Mouse (Mus musculus) telencephalon, adult 2 months (tissue): ENCODE data around the gene Reep3.
"Not testable (repeated sequence)": the region's sequence is repeated elsewhere in the genome, so short reads cannot be mapped to it uniquely, and the experiment has no call there.

Experiments
- DNase-seq: peaks from one replicate; pipeline ENCODE4 v3.0.0-alpha.2; 2011; ENCODE audit warnings: low read depth, low spot score

The Reep3 gene

GRCm38 (mm10) chr10:67096621-67097436 lies at the start of gene Reep3:
Reep3 (minus strand) TSS chr10:67096945.
- no peak for DNase-seq

GRCm38 (mm10) chr10:67145623-67146022 lies 48.9 kb upstream of the Reep3 start:
- no peak for DNase-seq

GRCm38 (mm10) chr10:67144269-67144668 lies 47.5 kb upstream of the Reep3 start:
- no peak for DNase-seq

- no peak for DNase-seq
Measured at GRCm38 (mm10) chr10:67143661-67144060, 46.9 kb upstream of the Reep3 start.

GRCm38 (mm10) chr10:67137437-67137836 lies 40.7 kb upstream of the Reep3 start:
- no peak for DNase-seq

- no peak for DNase-seq
Measured at GRCm38 (mm10) chr10:67134322-67134721, 37.6 kb upstream of the Reep3 start.

GRCm38 (mm10) chr10:67131709-67132108 lies 35.0 kb upstream of the Reep3 start:
- no peak for DNase-seq

GRCm38 (mm10) chr10:67129531-67129930 lies 32.8 kb upstream of the Reep3 start:
- no peak for DNase-seq

- DNase-seq, result no peak
Measured at GRCm38 (mm10) chr10:67126859-67127758, 30.4 kb upstream of the Reep3 start.

- DNase-seq, result peak; percentile 83
Measured at GRCm38 (mm10) chr10:67126061-67126858, 29.5 kb upstream of the Reep3 start.

GRCm38 (mm10) chr10:67124156-67124555 lies 27.4 kb upstream of the Reep3 start:
- peak; percentile 78 for DNase-seq

- no peak for DNase-seq
Measured at GRCm38 (mm10) chr10:67123756-67124155, 27.0 kb upstream of the Reep3 start.

GRCm38 (mm10) chr10:67120640-67121039 lies 23.9 kb upstream of the Reep3 start:
- no peak for DNase-seq

- no peak for DNase-seq
Measured at GRCm38 (mm10) chr10:67120180-67120579, 23.4 kb upstream of the Reep3 start.

GRCm38 (mm10) chr10:67119291-67119690 lies 22.5 kb upstream of the Reep3 start:
- no peak for DNase-seq

GRCm38 (mm10) chr10:67116251-67116650 lies 19.5 kb upstream of the Reep3 start:
- DNase-seq, result no peak

- DNase-seq, result no peak
Measured at GRCm38 (mm10) chr10:67115666-67116091, 18.9 kb upstream of the Reep3 start.

GRCm38 (mm10) chr10:67115115-67115514 lies 18.4 kb upstream of the Reep3 start:
- peak; percentile 65 for DNase-seq

- no peak for DNase-seq
Measured at GRCm38 (mm10) chr10:67113833-67114232, 17.1 kb upstream of the Reep3 start.

- DNase-seq, result not testable (repeated sequence)
Measured at GRCm38 (mm10) chr10:67112967-67113366, 16.2 kb upstream of the Reep3 start.

GRCm38 (mm10) chr10:67111799-67112177 lies 15.0 kb upstream of the Reep3 start:
- DNase-seq, result no peak
